Mouse (Mus musculus) limb, embryonic 10.5 days (tissue): ENCODE measurements at regions not wholly inside any gene's neighbourhood (a gene's known extent, or its start where the extent isn't known, plus 50 kb on each side); places are given as distances from the start of the nearest gene placed in this dataset.

ENCODE experiments used
- DNase-seq: peaks from one replicate; pipeline ENCODE4 v3.0.0-alpha.2; 2017; ENCODE audit warnings: low spot score
- H3K27ac ChIP-seq: fragments of 300-500 bp; sonication (generic); 2 replicates; pipeline ENCODE4 v1.5.1; 2016; ENCODE audit warnings: mild to moderate bottlenecking
- H3K27me3 ChIP-seq: fragments of 300-500 bp; sonication (generic); 2 replicates; pipeline ENCODE4 v1.6.1; 2016; ENCODE audit warnings: low read depth, mild to moderate bottlenecking; ENCODE audit not compliant: poor library complexity, severe bottlenecking
- H3K36me3 ChIP-seq: fragments of 300-500 bp; sonication (generic); 2 replicates; pipeline ENCODE4 v1.6.1; 2016; ENCODE audit warnings: mild to moderate bottlenecking, moderate library complexity
- H3K4me1 ChIP-seq: fragments of 300-500 bp; sonication (generic); 2 replicates; pipeline ENCODE4 v1.6.1; 2016
- H3K4me3 ChIP-seq: fragments of 300-500 bp; sonication (generic); 2 replicates; pipeline ENCODE4 v1.5.1; 2016; ENCODE audit warnings: mild to moderate bottlenecking, moderate library complexity
- H3K9me3 ChIP-seq: fragments of 300-500 bp; sonication (generic); replicated peaks from 2 replicates; pipeline ENCODE4 v1.6.1; 2016; ENCODE audit warnings: mild to moderate bottlenecking
- WGBS: fragments of 180-500 bp; shearing (Covaris S2); methylation state at CpG from one replicate; pipeline ENCODE4 v1.1.7; 2016; 5-methylcytosine and 5-hydroxymethylcytosine counted together

GRCm38 (mm10) chr2:148107607-148108115, 60.9 kb upstream of the Foxa2 start:
- Histone ChIP-seq H3K9me3 (no peaks in the 10 kb centered on the region), H3K4me1 (no peaks in the 10 kb centered on the region), H3K27ac (no peak overlapping the region), H3K27me3 (no peaks in the 10 kb centered on the region), H3K4me3 (no peak overlapping the region), H3K36me3 (no peaks in the 10 kb centered on the region)
- 79% methylated on average over 5 of the region's 5 CpGs for WGBS
- DNase-seq: no peak

- H3K4me3 ChIP-seq: no peak overlapping the region
- WGBS: 35% methylated on average over 2 of the region's 2 CpGs
- no peaks in the 10 kb centered on the region for H3K36me3 ChIP-seq
- H3K9me3 ChIP-seq: no peaks in the 10 kb centered on the region
- H3K27me3 ChIP-seq: no peaks in the 10 kb centered on the region
- no peak for DNase-seq
- no peaks in the 10 kb centered on the region for H3K4me1 ChIP-seq
- no peak overlapping the region for H3K27ac ChIP-seq
Observed at GRCm38 (mm10) chr2:148110149-148110548, 63.4 kb upstream of the Foxa2 start.

- no peaks in the 10 kb centered on the region for H3K36me3 ChIP-seq
- no peaks in the 10 kb centered on the region for H3K9me3 ChIP-seq
- 29% methylated on average over 10 of the region's 10 CpGs for WGBS
- no peak overlapping the region for H3K27ac ChIP-seq
- H3K4me3 ChIP-seq: no peak overlapping the region
- H3K4me1 ChIP-seq: no peaks in the 10 kb centered on the region
- DNase-seq: peak; percentile 55
- no peaks in the 10 kb centered on the region for H3K27me3 ChIP-seq
Observed at GRCm38 (mm10) chr2:148111889-148112288, 65.1 kb upstream of the Foxa2 start.

- Histone ChIP-seq H3K27me3 (no peaks in the 10 kb centered on the region), H3K4me3 (no peak overlapping the region), H3K36me3 (no peaks in the 10 kb centered on the region), H3K9me3 (no peaks in the 10 kb centered on the region), H3K4me1 (no peaks in the 10 kb centered on the region), H3K27ac (no peak overlapping the region)
- WGBS: 62% methylated on average over 2 of the region's 2 CpGs
- no peak for DNase-seq
Observed at GRCm38 (mm10) chr2:148113184-148113583, 66.4 kb upstream of the Foxa2 start.

- Histone ChIP-seq H3K4me1 (no peaks in the 10 kb centered on the region), H3K4me3 (no peak overlapping the region), H3K36me3 (no peaks in the 10 kb centered on the region), H3K27ac (no peak overlapping the region), H3K9me3 (no peaks in the 10 kb centered on the region), H3K27me3 (no peaks in the 10 kb centered on the region)
- 24% methylated on average over 4 of the region's 4 CpGs for WGBS
- no peak for DNase-seq
Observed at GRCm38 (mm10) chr2:148114600-148114999, 67.8 kb upstream of the Foxa2 start.

GRCm38 (mm10) chr2:148116033-148116790, 69.4 kb upstream of the Foxa2 start:
- Histone ChIP-seq H3K27me3 (no peaks in the 10 kb centered on the region), H3K4me3 (no peak overlapping the region), H3K4me1 (no peaks in the 10 kb centered on the region), H3K9me3 (no peaks in the 10 kb centered on the region), H3K36me3 (no peaks in the 10 kb centered on the region), H3K27ac (no peak overlapping the region)
- 87% methylated on average over 3 of the region's 3 CpGs for WGBS
- DNase-seq: no peak

GRCm38 (mm10) chr2:148117420-148117819, 70.7 kb upstream of the Foxa2 start:
- H3K9me3 ChIP-seq: no peaks in the 10 kb centered on the region
- H3K4me3 ChIP-seq: no peak overlapping the region
- no peak overlapping the region for H3K27ac ChIP-seq
- peaks cover under 1% of the 10 kb centered on the region for H3K4me1 ChIP-seq
- WGBS: 45% methylated on average over 2 of the region's 2 CpGs
- H3K36me3 ChIP-seq: no peaks in the 10 kb centered on the region
- no peaks in the 10 kb centered on the region for H3K27me3 ChIP-seq
- no peak for DNase-seq

GRCm38 (mm10) chr2:148121885-148122876, 75.4 kb upstream of the Foxa2 start:
- WGBS: 44% methylated on average over 13 of the region's 13 CpGs
- no peak overlapping the region for H3K27ac ChIP-seq

GRCm38 (mm10) chr2:148123780-148124179, 77.0 kb upstream of the Foxa2 start:
- no peak for DNase-seq
- 54% methylated on average over 3 of the region's 3 CpGs for WGBS
- Histone ChIP-seq H3K27me3 (no peaks in the 10 kb centered on the region), H3K9me3 (no peaks in the 10 kb centered on the region), H3K4me3 (no peak overlapping the region), H3K27ac (no peak overlapping the region), H3K36me3 (no peaks in the 10 kb centered on the region), H3K4me1 (peaks cover 3% of the 10 kb centered on the region)

More at GRCm38 (mm10) chr2:148121885-148122876, 75.4 kb upstream of the Foxa2 start:
- no peaks in the 10 kb centered on the region for H3K9me3 ChIP-seq
- H3K4me3 ChIP-seq: no peak overlapping the region
- no peaks in the 10 kb centered on the region for H3K36me3 ChIP-seq
- no peaks in the 10 kb centered on the region for H3K27me3 ChIP-seq
- peaks cover 3% of the 10 kb centered on the region for H3K4me1 ChIP-seq
- DNase-seq: peak; percentile 37

- no peak for DNase-seq
- no peaks in the 10 kb centered on the region for H3K27me3 ChIP-seq
- no peaks in the 10 kb centered on the region for H3K4me1 ChIP-seq
- H3K36me3 ChIP-seq: no peaks in the 10 kb centered on the region
- no peak overlapping the region for H3K27ac ChIP-seq
- no peaks in the 10 kb centered on the region for H3K9me3 ChIP-seq
- H3K4me3 ChIP-seq: no peak overlapping the region
- WGBS: 94% methylated on average over 1 of the region's 1 CpGs
Observed at GRCm38 (mm10) chr2:148133811-148134210, 87.0 kb upstream of the Foxa2 start.

- Histone ChIP-seq H3K4me1 (no peaks in the 10 kb centered on the region), H3K9me3 (no peaks in the 10 kb centered on the region), H3K4me3 (no peak overlapping the region), H3K27ac (no peak overlapping the region), H3K36me3 (no peaks in the 10 kb centered on the region), H3K27me3 (no peaks in the 10 kb centered on the region)
- no peak for DNase-seq
- WGBS: 82% methylated on average over 4 of the region's 4 CpGs
Observed at GRCm38 (mm10) chr2:148141936-148142335, 95.2 kb upstream of the Foxa2 start.

GRCm38 (mm10) chr2:148144816-148145215, 98.0 kb upstream of the Foxa2 start:
- H3K36me3 ChIP-seq: no peaks in the 10 kb centered on the region
- H3K27ac ChIP-seq: no peak overlapping the region
- DNase-seq: no peak
- no peak overlapping the region for H3K4me3 ChIP-seq
- no peaks in the 10 kb centered on the region for H3K27me3 ChIP-seq
- no peaks in the 10 kb centered on the region for H3K4me1 ChIP-seq
- WGBS: 53% methylated on average over 1 of the region's 1 CpGs
- no peaks in the 10 kb centered on the region for H3K9me3 ChIP-seq

- Histone ChIP-seq H3K4me3 (no peak overlapping the region), H3K36me3 (no peaks in the 10 kb centered on the region), H3K4me1 (no peaks in the 10 kb centered on the region; the same call in 1 of the 2 replicates), H3K27me3 (no peaks in the 10 kb centered on the region), H3K27ac (no peak overlapping the region), H3K9me3 (no peaks in the 10 kb centered on the region)
- DNase-seq: no peak
Observed at GRCm38 (mm10) chr2:148148272-148148671, 101.5 kb upstream of the Foxa2 start.
